Mouse (Mus musculus) hindbrain, embryonic 12.5 days (tissue): ENCODE data around the gene Ostc. TPM values are rescaled to one million over a fixed set of nuclear protein-coding genes. Genes with fewer than 3 reads are reported as not detected.

Source experiments
- ATAC-seq: fragments of 200-750 bp; cut with Nextera tagmentation; 2 replicates; pipeline ENCODE4 v1.8.0; 2017; ENCODE audit warnings: moderate TSS enrichment; ENCODE audit not compliant: low FRiP score
- H3K27ac ChIP-seq: fragments of 300-500 bp; sonication (generic); 2 replicates; pipeline ENCODE4 v1.5.1; 2016; ENCODE audit warnings: mild to moderate bottlenecking
- H3K27me3 ChIP-seq: fragments of 300-500 bp; sonication (generic); 2 replicates; pipeline ENCODE4 v1.6.1; 2016; ENCODE audit warnings: mild to moderate bottlenecking
- H3K36me3 ChIP-seq: fragments of 300-500 bp; sonication (generic); 2 replicates; pipeline ENCODE4 v1.6.1; 2016; ENCODE audit warnings: mild to moderate bottlenecking
- H3K4me1 ChIP-seq: fragments of 300-500 bp; sonication (generic); 2 replicates; pipeline ENCODE4 v1.6.1; 2016
- H3K4me2 ChIP-seq: fragments of 300-500 bp; sonication (generic); replicated peaks from 2 replicates; pipeline ENCODE4 v1.6.1; 2016; ENCODE audit warnings: mild to moderate bottlenecking
- H3K4me3 ChIP-seq: fragments of 300-500 bp; sonication (generic); 2 replicates; pipeline ENCODE4 v1.5.1; 2016; ENCODE audit warnings: mild to moderate bottlenecking
- H3K9ac ChIP-seq: fragments of 300-500 bp; sonication (generic); 2 replicates; pipeline ENCODE4 v1.6.1; 2016; ENCODE audit warnings: mild to moderate bottlenecking, moderate library complexity
- H3K9me3 ChIP-seq: fragments of 300-500 bp; sonication (generic); replicated peaks from 2 replicates; pipeline ENCODE4 v1.6.1; 2016; ENCODE audit warnings: mild to moderate bottlenecking
- WGBS: fragments of 180-500 bp; shearing (Covaris S2); methylation state at CpG from one replicate; pipeline ENCODE4 v1.1.7; 2016; 5-methylcytosine and 5-hydroxymethylcytosine counted together
- polyA plus RNA-seq: library from polyadenylated mRNA; unstranded; fragments of >200 nt; fragmentation: Nextera tagmentation; extraction: Ambion mirVana; gene quantifications from 2 replicates; pipeline ENCODE4 v1.2.1, GENCODE M21; 2016

Gene Ostc
- 271 and 273 TPM in 2 replicates for polyA plus RNA-seq

DNA sequence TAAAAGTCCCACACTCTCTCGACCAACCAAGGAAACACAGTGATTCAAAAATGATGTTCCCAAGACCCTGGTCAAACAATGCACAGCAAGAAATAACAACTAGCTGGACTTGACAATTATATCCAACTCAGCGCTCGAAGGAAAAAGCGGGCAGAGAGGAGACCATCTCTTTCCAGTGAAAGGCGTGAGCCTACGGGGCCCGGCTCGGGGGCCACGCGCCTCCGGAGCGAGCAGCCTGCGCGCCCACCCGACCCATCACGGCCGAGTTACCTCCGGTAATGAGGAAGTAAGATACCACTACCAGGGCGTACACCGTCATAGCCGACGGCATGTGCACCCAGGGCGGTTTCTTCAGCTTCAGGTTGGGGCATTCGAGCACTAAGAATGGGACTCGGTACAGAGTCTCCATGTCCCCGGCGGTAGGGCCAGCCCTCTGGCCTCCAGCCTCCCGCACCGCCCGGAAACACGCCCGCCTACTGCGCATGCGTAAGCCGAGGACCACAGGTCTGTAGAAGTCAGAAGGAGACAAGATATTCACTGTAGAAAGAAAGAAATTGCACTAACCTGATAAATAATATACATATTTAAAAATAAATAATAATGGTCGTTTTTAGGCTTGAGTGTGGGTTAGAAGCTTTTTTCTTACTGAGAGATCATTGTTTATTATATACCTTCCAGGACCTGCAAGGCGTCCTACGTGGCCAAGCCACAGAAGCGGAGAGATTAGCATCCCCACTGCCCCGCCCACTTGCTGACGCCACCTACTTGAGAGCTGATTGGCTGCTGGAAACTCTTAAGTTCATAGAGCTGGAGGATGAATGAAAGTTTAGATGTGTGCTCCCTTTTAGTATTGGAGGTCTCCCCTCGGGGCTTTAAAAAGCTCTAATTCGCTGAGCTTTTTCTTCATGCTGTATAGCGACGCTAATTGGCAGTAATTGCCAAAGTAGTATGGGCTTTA lies at the start of gene Ostc:
Gene Ostc, minus strand, starts transcription at position 478 of the 958 bp plus-strand sequence.
- Histone ChIP-seq H3K27me3 (no peaks in the 10 kb centered on the region), H3K36me3 (no peaks in the 10 kb centered on the region), H3K9ac (peak within 1 kb of the TSS; percentile 90), H3K4me3 (peak within 1 kb of the TSS; percentile 80), H3K27ac (peak within 1 kb of the TSS; percentile 87), H3K9me3 (no peaks in the 10 kb centered on the region), H3K4me2 (peak within 1 kb of the TSS; percentile 74), H3K4me1 (peaks cover 15% of the 10 kb centered on the region)
- ATAC-seq = peak; percentile 98
- WGBS = under 1% methylated on average over 45 of the region's 45 CpGs

DNA sequence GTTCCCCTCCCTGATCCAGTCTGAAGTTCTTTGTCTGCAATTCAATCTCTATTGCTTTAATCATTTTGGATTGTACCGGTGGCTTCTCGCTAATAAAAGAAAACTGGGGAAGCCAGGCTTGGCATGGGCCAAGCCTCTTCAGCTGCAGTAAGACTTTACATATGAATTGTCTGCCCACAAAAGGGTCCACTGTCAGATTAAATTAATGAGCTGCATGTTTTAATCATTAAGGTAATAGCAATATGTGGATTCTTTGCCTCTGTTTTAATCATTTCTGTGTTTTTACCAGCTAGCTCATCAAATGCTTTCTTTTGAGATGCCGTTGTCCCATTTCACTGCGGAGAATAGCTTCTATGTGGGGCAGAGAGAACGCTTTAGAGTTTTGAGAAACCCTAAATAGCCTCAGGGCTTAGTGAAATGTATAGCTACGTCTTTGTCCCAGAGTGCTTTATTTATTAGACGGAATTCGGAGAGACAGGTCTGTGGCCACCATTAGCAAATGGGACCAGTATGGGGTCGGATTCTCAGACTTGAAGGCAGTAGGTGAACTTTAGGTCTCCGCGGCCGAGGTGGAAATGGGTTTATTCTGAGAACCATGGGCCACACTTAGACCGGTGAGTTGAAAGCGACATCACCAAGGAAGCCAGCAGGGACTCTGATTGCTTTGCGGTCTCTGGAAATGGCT lies 49.1 kb upstream of the Ostc start:
- no peak overlapping the region for H3K27ac ChIP-seq
- ATAC-seq = peak; percentile 60

DNA sequence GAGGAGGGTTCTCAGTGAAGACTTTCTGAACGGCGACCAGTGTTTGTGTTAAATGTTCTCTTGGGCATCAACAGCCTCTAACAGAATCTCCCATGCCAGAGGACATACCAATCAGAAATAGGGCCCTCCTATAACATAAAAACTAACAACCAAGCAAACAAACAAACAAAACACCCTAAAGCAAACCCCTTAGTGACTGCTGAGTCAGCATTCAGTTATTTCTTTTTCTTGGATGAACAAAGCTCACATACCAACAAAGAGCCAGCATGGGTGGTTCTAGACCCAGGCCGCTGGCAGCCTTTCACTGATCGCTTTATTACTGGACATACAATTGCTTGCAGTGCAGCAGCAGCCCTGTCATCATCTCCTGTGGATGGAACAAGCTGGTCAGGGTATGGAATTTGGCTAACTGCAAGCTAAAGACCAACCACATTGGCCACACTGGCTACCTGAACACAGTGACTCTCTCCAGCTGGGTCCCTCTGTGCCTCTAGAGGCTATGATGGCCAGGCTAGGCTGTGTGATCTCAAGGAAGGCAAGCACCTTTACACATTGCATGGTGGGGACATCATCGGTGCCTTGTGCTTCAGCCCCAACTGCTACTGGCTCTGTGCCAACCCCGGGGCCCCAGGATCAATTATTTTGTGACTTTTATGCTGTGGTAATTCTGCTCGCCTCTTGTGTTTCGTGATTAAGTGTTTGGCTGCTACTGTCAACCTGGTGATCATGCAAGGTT lies 48.0 kb upstream of the Ostc start:
- Histone ChIP-seq H3K36me3 (no peaks in the 10 kb centered on the region), H3K27me3 (no peaks in the 10 kb centered on the region), H3K9me3 (no peaks in the 10 kb centered on the region), H3K4me2 (0 out of 2 replicates have a peak overlapping the region, but pooled peaks have one; percentile 2), H3K9ac (no peak overlapping the region), H3K4me1 (peaks cover 18% of the 10 kb centered on the region), H3K27ac (no peak overlapping the region), H3K4me3 (no peak overlapping the region)
- ATAC-seq = no peak
- WGBS = 80% methylated on average over 8 of the region's 8 CpGs

More for the DNA sequence above, 49.1 kb upstream of the Ostc start:
- no peaks in the 10 kb centered on the region for H3K9me3 ChIP-seq
- H3K36me3 ChIP-seq = no peaks in the 10 kb centered on the region
- WGBS = 57% methylated on average over 15 of the region's 15 CpGs
- no peaks in the 10 kb centered on the region for H3K27me3 ChIP-seq
- no peak overlapping the region for H3K4me3 ChIP-seq
- H3K4me1 ChIP-seq = peaks cover 18% of the 10 kb centered on the region
- H3K9ac ChIP-seq = no peak overlapping the region
- H3K4me2 ChIP-seq = peak overlapping the region; percentile 2; the same call in 1 of the 2 replicates

DNA sequence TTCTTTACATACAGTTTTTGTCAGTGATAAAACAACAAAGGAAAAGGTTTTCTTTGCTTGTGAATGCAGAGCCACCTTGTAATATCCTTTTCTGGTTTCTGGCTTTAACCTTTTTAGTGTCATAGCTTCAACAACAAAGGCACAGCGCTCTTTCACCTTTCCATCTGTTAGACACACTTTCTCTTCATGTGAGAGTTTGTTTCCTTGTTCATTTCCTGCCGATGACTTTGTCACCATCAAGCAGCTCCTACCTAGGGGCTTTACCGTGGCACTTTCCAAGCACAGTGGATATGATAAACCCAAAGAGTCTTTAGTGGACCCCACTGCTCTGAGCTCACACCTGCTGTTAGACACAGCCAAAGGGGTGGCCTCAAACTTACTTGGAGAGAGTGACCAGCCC lies 40.0 kb upstream of the Ostc start:
- Histone ChIP-seq H3K9ac (no peak overlapping the region), H3K4me3 (no peak overlapping the region), H3K27ac (no peak overlapping the region), H3K27me3 (no peaks in the 10 kb centered on the region), H3K4me1 (peaks cover 8% of the 10 kb centered on the region; the same call in 1 of the 2 replicates), H3K36me3 (no peaks in the 10 kb centered on the region), H3K9me3 (no peaks in the 10 kb centered on the region), H3K4me2 (no peak overlapping the region)
- 87% methylated on average over 3 of the region's 3 CpGs for WGBS
- ATAC-seq = no peak

DNA sequence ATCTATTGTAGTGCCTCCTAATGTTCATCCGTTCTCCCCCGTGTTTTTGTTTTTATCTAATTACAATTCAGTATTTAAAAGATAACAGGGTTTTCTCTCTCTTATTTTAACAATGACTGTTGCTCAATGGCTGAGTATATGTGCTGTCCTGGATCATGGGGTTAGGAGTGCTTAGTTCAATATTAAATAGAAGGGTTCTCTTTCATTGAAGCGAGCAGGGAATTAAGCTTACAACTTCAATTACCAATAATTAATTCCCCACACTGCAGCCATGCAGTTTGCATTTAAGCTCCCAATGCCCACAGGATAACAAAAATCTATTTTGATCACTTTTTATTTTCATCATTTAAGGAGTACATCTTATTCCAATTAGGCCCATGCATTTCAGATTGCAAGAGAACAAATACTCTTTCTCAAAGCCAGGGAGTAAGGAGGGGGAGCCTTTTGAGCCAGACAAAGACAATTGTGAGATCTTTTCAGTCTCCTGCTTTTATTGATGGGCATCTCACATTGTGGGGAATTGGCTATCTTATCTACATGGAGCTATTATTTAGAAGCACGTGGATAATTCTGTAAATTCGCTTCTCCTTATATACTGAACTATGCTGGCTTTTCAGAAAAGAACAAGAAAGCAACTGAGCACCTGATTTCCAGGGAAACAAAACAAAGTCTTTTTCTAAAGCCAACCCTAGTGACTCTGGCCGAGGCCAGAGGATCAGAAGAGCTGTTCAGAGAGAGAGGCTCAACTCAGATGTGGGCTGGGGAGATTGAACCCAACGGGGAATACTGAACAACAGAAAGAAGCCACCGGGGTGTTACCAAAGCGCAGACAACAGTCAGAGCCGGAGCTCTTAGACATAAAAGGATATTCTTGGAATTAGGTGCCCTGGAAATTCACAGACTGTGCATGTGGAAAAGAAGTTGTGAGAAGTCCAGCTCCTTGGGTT lies 37.7 kb upstream of the Ostc start:
- WGBS = 40% methylated on average over 10 of the region's 10 CpGs
- Histone ChIP-seq H3K4me3 (no peak overlapping the region), H3K4me2 (no peak overlapping the region), H3K4me1 (peaks cover 8% of the 10 kb centered on the region; the same call in 1 of the 2 replicates), H3K36me3 (no peaks in the 10 kb centered on the region), H3K9ac (no peak overlapping the region), H3K9me3 (no peaks in the 10 kb centered on the region), H3K27ac (no peak overlapping the region), H3K27me3 (no peaks in the 10 kb centered on the region)
- ATAC-seq = no peak

DNA sequence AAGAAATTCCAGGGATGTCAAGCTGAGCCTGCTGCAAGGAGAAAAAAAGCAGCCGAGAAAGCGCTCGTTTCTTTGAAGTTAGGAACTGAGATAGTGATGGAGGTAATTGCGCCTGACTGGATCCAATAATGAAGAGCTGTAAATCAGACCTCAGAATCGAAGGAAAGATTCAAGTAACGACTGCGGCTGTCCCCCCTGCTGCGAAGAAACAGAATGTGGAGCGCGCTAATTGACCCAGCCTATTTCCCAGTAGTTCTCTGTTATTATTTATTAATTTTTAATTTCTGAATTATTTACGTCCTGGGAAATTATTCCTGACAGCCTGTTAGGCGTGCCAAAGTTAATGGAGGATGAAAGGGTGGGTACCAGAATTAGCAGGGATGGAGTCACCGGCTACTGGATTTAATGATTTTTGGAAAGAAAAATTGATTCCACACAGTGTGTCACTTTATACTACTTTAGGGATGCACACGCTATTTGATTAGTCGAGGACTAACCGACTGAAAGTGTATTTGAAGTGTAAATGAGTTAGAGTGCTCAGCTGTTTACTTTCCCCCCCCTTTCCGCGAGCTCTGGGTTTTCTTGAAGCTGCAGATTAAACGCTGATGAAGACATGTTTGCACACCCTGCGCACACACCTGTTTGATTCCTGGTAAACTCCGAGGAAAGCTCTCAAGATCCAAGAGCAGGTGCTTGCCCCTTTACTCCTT lies 28.6 kb upstream of the Ostc start:
- Histone ChIP-seq H3K36me3 (no peaks in the 10 kb centered on the region), H3K27ac (no peak overlapping the region), H3K4me2 (no peak overlapping the region), H3K4me1 (peaks cover 3% of the 10 kb centered on the region; the same call in 1 of the 2 replicates), H3K9ac (no peak overlapping the region), H3K4me3 (no peak overlapping the region), H3K27me3 (no peaks in the 10 kb centered on the region), H3K9me3 (no peaks in the 10 kb centered on the region)
- ATAC-seq = peak; percentile 50; the same call in 1 of the 2 replicates
- 51% methylated on average over 21 of the region's 21 CpGs for WGBS

DNA sequence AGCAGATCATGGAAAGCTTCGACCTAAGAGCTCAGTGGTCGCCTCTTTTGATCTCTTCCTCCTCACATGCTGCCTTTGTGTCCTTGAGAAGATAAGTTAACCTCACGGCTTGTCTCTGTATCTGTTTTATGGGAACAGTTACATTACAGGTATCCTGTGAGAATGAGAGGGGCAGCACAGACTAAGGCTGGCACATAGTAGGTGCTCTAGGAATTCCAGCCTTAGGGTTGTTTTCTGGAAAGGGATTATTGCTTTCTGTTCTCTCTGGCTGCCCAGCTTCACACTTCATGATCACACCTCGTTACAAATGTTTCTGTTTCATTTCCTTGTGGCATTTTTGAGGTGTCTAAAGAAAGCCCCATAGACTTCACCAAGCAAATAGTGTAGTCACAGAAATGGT lies 27.5 kb upstream of the Ostc start:
- no peak overlapping the region for H3K4me2 ChIP-seq
- no peaks in the 10 kb centered on the region for H3K27me3 ChIP-seq
- H3K4me3 ChIP-seq = no peak overlapping the region
- ATAC-seq = no peak
- WGBS = 55% methylated on average over 4 of the region's 4 CpGs
- H3K36me3 ChIP-seq = no peaks in the 10 kb centered on the region
- H3K27ac ChIP-seq = no peak overlapping the region
- peaks cover 3% of the 10 kb centered on the region; the same call in 1 of the 2 replicates for H3K4me1 ChIP-seq
- no peaks in the 10 kb centered on the region for H3K9me3 ChIP-seq
- H3K9ac ChIP-seq = no peak overlapping the region

DNA sequence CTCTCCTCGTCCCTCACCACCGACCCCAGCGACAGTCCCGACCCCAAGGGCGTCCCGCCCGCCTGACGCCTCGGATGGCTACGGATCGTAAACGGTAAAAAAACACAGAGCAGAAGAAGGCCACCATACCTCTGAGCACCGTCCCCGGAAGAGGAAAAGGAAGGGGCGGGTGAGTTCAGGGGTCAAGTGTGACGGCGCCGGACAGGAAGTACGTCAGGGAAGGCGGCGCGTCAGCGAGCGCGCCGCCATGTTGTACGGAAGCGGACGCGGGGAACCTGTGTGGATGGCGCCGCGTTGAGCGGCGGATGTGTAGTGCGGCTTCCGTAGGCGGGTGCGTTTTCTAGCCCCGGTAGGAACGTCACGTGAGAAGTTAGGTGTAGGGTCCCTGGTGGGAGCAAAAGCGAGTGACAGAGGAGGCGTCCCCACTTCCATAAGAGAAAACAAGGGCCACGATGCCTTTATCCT lies 21.0 kb upstream of the Ostc start, which contains the start of gene Rpl34:
Gene Rpl34, minus strand, starts transcription at position 210 of the 465 bp plus-strand sequence.
- under 1% methylated on average over 45 of the region's 45 CpGs for WGBS
- peak; percentile 99 for ATAC-seq
- H3K36me3 ChIP-seq = peaks cover 37% of the 10 kb centered on the region

DNA sequence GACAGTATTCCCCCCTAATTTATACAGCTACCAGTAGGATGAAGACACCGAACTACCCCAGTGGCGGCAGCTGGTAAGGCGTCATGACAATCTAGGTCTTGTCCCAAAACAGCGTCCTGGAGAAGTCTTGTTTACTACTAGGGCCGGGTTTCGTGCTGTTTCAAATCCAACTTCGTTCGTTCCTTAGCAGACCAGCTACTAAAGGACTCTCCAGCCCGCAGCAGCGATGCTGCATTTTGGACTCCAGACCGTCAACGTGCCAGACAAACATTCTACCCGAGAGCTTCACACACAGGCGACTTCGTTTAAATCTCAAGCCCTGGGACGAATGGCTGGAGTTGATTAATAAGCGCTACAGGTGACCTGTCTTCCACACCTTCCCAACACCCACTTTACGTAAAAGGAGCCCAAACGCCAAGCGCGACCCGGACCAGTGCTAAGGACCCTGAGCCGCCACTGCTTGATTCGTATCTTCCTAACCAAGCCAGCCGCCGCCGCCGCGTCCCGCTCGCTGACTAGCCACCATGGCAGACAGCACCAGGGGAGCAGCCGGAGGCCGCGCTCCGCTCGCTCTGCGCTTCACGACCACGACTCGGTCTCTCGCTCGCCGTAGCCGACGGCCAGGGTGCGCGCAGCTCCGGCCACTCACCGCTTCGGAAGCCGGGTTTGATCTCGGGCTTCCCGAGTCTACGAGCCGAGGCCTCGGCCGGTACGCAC lies 20.4 kb upstream of the Ostc start:
- peaks cover 37% of the 10 kb centered on the region for H3K36me3 ChIP-seq
- ATAC-seq = peak; percentile 76
- H3K27me3 ChIP-seq = no peaks in the 10 kb centered on the region
- H3K4me1 ChIP-seq = peaks cover 19% of the 10 kb centered on the region
- H3K9ac ChIP-seq = peak overlapping the region; percentile 92
- H3K4me3 ChIP-seq = peak overlapping the region; percentile 97
- H3K4me2 ChIP-seq = peak overlapping the region; percentile 81
- peak overlapping the region; percentile 93 for H3K27ac ChIP-seq
- under 1% methylated on average over 58 of the region's 58 CpGs for WGBS
- H3K9me3 ChIP-seq = no peaks in the 10 kb centered on the region

More for the DNA sequence above, 21.0 kb upstream of the Ostc start, which contains the start of gene Rpl34:
- H3K27ac ChIP-seq = peak within 1 kb of the TSS; percentile 93
- no peaks in the 10 kb centered on the region for H3K9me3 ChIP-seq
- H3K27me3 ChIP-seq = no peaks in the 10 kb centered on the region
- peak within 1 kb of the TSS; percentile 92 for H3K9ac ChIP-seq
- peak within 1 kb of the TSS; percentile 81 for H3K4me2 ChIP-seq
- peak within 1 kb of the TSS; percentile 97 for H3K4me3 ChIP-seq
- H3K4me1 ChIP-seq = peaks cover 19% of the 10 kb centered on the region

DNA sequence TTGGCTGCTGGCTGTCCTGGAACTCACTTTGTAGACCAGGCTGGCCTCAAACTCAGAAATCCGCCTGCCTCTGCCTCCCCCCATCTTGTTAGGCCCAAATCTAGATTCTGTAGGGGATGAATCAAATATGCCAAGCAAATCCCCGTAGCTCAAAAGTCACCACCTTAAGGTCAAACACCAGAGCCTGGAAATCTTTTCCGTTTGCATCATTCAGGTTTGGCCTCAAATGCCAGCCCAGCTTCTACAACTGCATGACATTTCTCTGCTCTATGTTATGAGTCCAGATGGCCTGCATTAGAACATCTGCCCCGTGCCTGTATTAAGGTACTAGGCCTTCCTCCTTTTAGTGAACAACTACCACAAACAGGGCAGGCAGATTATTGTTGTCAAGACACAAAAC lies 18.4 kb upstream of the Ostc start:
- Histone ChIP-seq H3K9ac (no peak overlapping the region), H3K4me2 (no peak overlapping the region), H3K36me3 (peaks cover 42% of the 10 kb centered on the region), H3K9me3 (no peaks in the 10 kb centered on the region), H3K27ac (no peak overlapping the region), H3K4me1 (peaks cover 19% of the 10 kb centered on the region), H3K27me3 (no peaks in the 10 kb centered on the region), H3K4me3 (no peak overlapping the region)
- 84% methylated on average over 4 of the region's 4 CpGs for WGBS
- no peak for ATAC-seq
